Mouse (Mus musculus): ENCODE data around the gene 3110082I17Rik. TPM values are rescaled to one million over a fixed set of nuclear protein-coding genes. Genes with fewer than 3 reads are reported as not detected.

Gene 3110082I17Rik
- polyA plus RNA-seq, 2 experiments, result 11.2 to 11.6 TPM

- Histone ChIP-seq H3K27me3 (ENCODE audit: control insufficient read depth, insufficient read depth, low read length) (no peaks in the 10 kb centered on the region), H3K36me3 (replicated peaks; ENCODE audit: control insufficient read depth, insufficient read depth, low read depth) (no peaks in the 10 kb centered on the region), H3K9me3 (ENCODE audit: control insufficient read depth, low read length) (no peaks in the 10 kb centered on the region), H3K4me3 (ENCODE audit: insufficient read depth in 1 of 2, low read depth in 2 of 2, low read length in 2 of 2) (no peak overlapping the region), H3K27ac (no peak overlapping the region), H3K4me1 (replicated peaks; ENCODE audit: control insufficient read depth in 2 of 2, insufficient read depth in 2 of 2, low read length in 1 of 2) (no peaks in the 10 kb centered on the region), H3K4me2 (ENCODE audit: low read depth) (no peak overlapping the region), H3K9ac (replicated peaks) (no peak overlapping the region)
- DNase-seq (ENCODE audit: low read depth in 3 of 3, low spot score in 3 of 3), result no peak
- TF ChIP-seq CTCF (IDR thresholded peaks at IDR 0.05; ENCODE audit: low read depth) (peak; percentile 50), EP300 (IDR thresholded peaks at IDR 0.05; ENCODE audit: low read depth) (no peak)
- WGBS (ENCODE audit: insufficient replicate concordance), result 73% methylated on average over 3 of the region's 3 CpGs
- ATAC-seq (ENCODE audit: insufficient read depth), result no peak
These were observed 42.8 kb downstream of the 3110082I17Rik start for GRCm38 (mm10) chr5:139417480-139417879.

DNA sequence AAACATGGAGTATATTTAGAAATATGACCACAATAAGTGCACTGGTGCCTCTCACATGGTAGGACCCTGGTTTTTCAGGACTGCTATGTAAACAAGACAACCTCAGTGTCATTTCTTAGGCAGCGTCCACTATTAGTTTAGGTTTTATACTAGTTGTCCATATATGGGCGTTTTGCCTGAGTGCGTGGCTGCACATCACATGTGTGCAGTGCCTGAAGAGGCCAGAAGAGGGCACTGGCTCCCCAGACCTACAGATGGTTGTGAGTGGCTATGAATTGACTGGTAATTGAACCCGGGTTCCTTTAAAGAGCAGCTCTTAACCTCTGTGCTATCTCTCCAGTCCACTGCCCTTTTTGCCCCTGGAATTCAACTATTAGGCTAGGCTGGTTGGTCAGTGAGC, 43.4 kb downstream of the 3110082I17Rik start:
- TF ChIP-seq CTCF (IDR thresholded peaks at IDR 0.05; ENCODE audit: low read depth), result peak; percentile 63
- TF ChIP-seq EP300 (IDR thresholded peaks at IDR 0.05; ENCODE audit: low read depth), result no peak
- H3K27me3 ChIP-seq (ENCODE audit: control insufficient read depth, insufficient read depth, low read length), result no peaks in the 10 kb centered on the region
- H3K27ac ChIP-seq, result no peak overlapping the region
- H3K4me3 ChIP-seq (ENCODE audit: insufficient read depth in 1 of 2, low read depth in 2 of 2, low read length in 2 of 2), result no peak overlapping the region
- DNase-seq (ENCODE audit: low read depth in 3 of 3, low spot score in 3 of 3) (no peak), ATAC-seq (ENCODE audit: insufficient read depth) (no peak)
- H3K9me3 ChIP-seq (ENCODE audit: control insufficient read depth, low read length), result no peaks in the 10 kb centered on the region
- no peak overlapping the region for H3K9ac ChIP-seq (replicated peaks)
- H3K4me1 ChIP-seq (replicated peaks; ENCODE audit: control insufficient read depth in 2 of 2, insufficient read depth in 2 of 2, low read length in 1 of 2), result no peaks in the 10 kb centered on the region
- H3K4me2 ChIP-seq (ENCODE audit: low read depth), result no peak overlapping the region
- no peaks in the 10 kb centered on the region for H3K36me3 ChIP-seq (replicated peaks; ENCODE audit: control insufficient read depth, insufficient read depth, low read depth)
- 88% methylated on average over 4 of the region's 4 CpGs for WGBS (ENCODE audit: insufficient replicate concordance)

DNA sequence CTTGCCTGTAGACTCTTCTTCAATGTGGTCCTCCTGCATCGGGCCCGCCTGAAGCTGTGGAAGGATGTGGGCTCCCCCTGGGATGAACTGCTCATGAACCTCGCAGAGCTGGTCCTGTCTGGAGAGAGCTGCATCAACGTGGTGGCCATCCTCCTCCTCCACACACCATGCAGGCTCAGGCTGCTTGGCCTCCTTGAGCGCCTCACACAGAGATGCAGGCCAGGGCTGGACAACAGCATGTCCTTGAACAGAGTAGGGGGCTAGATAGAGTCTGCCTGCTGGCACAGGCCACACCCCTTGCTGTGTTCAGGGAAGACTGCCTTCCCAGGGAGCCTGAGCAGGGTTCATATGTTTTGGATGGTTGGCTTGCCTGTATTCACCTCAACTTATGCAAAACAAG, 45.3 kb downstream of the 3110082I17Rik start:
- no peaks in the 10 kb centered on the region for H3K36me3 ChIP-seq (replicated peaks; ENCODE audit: control insufficient read depth, insufficient read depth, low read depth)
- no peaks in the 10 kb centered on the region for H3K9me3 ChIP-seq (ENCODE audit: control insufficient read depth, low read length)
- WGBS (ENCODE audit: insufficient replicate concordance), result 75% methylated on average over 5 of the region's 5 CpGs
- no peak for DNase-seq (ENCODE audit: low read depth in 3 of 3, low spot score in 3 of 3)
- no peaks in the 10 kb centered on the region for H3K27me3 ChIP-seq (ENCODE audit: control insufficient read depth, insufficient read depth, low read length)
- no peak for ATAC-seq (ENCODE audit: insufficient read depth)
- no peak overlapping the region for H3K4me2 ChIP-seq (ENCODE audit: low read depth)
- H3K4me3 ChIP-seq (ENCODE audit: insufficient read depth in 1 of 2, low read depth in 2 of 2, low read length in 2 of 2), result no peak overlapping the region
- H3K27ac ChIP-seq, result no peak overlapping the region
- H3K9ac ChIP-seq (replicated peaks), result no peak overlapping the region
- TF ChIP-seq EP300 (IDR thresholded peaks at IDR 0.05; ENCODE audit: low read depth) (no peak), CTCF (IDR thresholded peaks at IDR 0.05; ENCODE audit: low read depth) (no peak)
- no peaks in the 10 kb centered on the region for H3K4me1 ChIP-seq (replicated peaks; ENCODE audit: control insufficient read depth in 2 of 2, insufficient read depth in 2 of 2, low read length in 1 of 2)

DNA sequence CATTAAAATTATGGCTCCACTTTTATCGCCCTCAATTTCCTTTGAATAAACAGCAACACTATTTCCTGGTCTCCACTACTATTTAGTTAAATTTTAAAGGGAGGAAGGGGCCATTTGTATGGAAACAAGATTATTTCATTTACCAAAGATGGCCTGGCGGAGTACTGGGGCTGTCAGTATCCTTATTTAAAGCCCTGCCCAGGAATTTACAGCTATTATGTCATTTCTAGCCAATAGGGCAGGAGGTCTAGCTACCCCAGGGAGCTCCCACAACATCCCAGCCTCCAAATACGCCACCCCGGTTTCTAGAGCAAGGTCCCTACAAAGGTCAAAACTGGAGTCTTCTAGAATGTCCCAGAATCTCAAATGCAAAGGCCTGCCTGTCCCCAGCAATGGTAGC, 46.8 kb downstream of the 3110082I17Rik start:
- Histone ChIP-seq H3K36me3 (replicated peaks; ENCODE audit: control insufficient read depth, insufficient read depth, low read depth) (no peaks in the 10 kb centered on the region), H3K4me1 (replicated peaks; ENCODE audit: control insufficient read depth in 2 of 2, insufficient read depth in 2 of 2, low read length in 1 of 2) (no peaks in the 10 kb centered on the region; a peak in 1 of 4 replicates), H3K27me3 (ENCODE audit: control insufficient read depth, insufficient read depth, low read length) (no peaks in the 10 kb centered on the region), H3K9me3 (ENCODE audit: control insufficient read depth, low read length) (no peaks in the 10 kb centered on the region), H3K9ac (replicated peaks) (no peak overlapping the region), H3K27ac (no peak overlapping the region), H3K4me3 (ENCODE audit: insufficient read depth in 1 of 2, low read depth in 2 of 2, low read length in 2 of 2) (no peak overlapping the region), H3K4me2 (ENCODE audit: low read depth) (no peak overlapping the region)
- ATAC-seq (ENCODE audit: insufficient read depth), result no peak
- 75% methylated on average over 4 of the region's 4 CpGs for WGBS (ENCODE audit: insufficient replicate concordance)
- TF ChIP-seq CTCF (IDR thresholded peaks at IDR 0.05; ENCODE audit: low read depth) (no peak), EP300 (IDR thresholded peaks at IDR 0.05; ENCODE audit: low read depth) (no peak)
- no peak for DNase-seq (ENCODE audit: low read depth in 3 of 3, low spot score in 3 of 3)

GRCm38 (mm10) chr5:139411665-139412314, 48.5 kb downstream of the 3110082I17Rik start:
- H3K9ac ChIP-seq (replicated peaks), result no peak overlapping the region
- DNase-seq (ENCODE audit: low read depth in 3 of 3, low spot score in 3 of 3), result no peak
- no peaks in the 10 kb centered on the region; a peak in 1 of 4 replicates for H3K4me1 ChIP-seq (replicated peaks; ENCODE audit: control insufficient read depth in 2 of 2, insufficient read depth in 2 of 2, low read length in 1 of 2)
- H3K27ac ChIP-seq, result no peak overlapping the region
- H3K36me3 ChIP-seq (replicated peaks; ENCODE audit: control insufficient read depth, insufficient read depth, low read depth), result no peaks in the 10 kb centered on the region
- 74% methylated on average over 15 of the region's 15 CpGs for WGBS (ENCODE audit: insufficient replicate concordance)
- no peaks in the 10 kb centered on the region for H3K9me3 ChIP-seq (ENCODE audit: control insufficient read depth, low read length)
- H3K4me2 ChIP-seq (ENCODE audit: low read depth), result no peak overlapping the region
- H3K27me3 ChIP-seq (ENCODE audit: control insufficient read depth, insufficient read depth, low read length), result no peaks in the 10 kb centered on the region
- ATAC-seq (ENCODE audit: insufficient read depth), result no peak
- no peak for TF ChIP-seq CTCF (IDR thresholded peaks at IDR 0.05; ENCODE audit: low read depth)
- TF ChIP-seq EP300 (IDR thresholded peaks at IDR 0.05; ENCODE audit: low read depth), result no peak
- H3K4me3 ChIP-seq (ENCODE audit: insufficient read depth in 1 of 2, low read depth in 2 of 2, low read length in 2 of 2), result no peak overlapping the region

Data from liver, embryonic 14.5 days (tissue).